25 mouse cellular contexts compared by ENCODE assay signal in the genomic region with DNA sequence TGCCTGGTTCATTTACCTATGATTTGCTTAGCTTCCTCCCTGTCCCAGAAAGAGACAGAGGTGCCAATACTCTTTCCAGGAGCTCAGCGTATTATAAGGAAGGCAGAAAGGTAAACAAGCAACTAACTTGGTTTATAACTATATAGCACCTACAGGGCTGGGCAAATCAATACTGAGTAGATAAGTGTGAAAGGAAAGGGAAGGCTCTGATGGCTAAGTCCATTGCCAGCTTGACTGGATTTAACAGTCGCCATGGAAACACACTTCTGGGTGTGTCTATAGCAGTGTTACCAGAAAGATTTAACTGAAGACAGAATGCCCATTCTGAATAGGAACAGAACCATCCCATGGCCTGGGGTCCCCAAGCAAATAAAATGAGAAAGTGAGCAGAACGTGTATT.
DNase-seq lines count a peak whose midpoint lies in the region; ATAC-seq and TF ChIP-seq lines count a peak whose summit lies in the region.
"Had no signal": no experiment of that assay in that cellular context is flagged by ENCODE, and none has a peak within 500 bp of the region (broad histone marks: within the 10 kb centered on the region; RNA-seq: fewer than 3 reads in every experiment).

No protein-coding gene starts in this region.

- H3K9me3 ChIP-seq in forebrain, postnatal 0 days (ENCODE audit: low read length): no peaks in the 10 kb centered on the region
- H3K9me3 ChIP-seq in forebrain, embryonic 11.5 days (ENCODE audit: control insufficient read depth, low read length): no peaks in the 10 kb centered on the region
- no peaks in the 10 kb centered on the region for H3K9me3 ChIP-seq in stomach, embryonic 16.5 days (replicated peaks; ENCODE audit: control insufficient read depth, low read length)
- H3K9me3 ChIP-seq in stomach, postnatal 0 days (ENCODE audit: control insufficient read depth, low read length): no peaks in the 10 kb centered on the region
- H3K9me3 ChIP-seq in intestine, embryonic 16.5 days (ENCODE audit: control insufficient read depth, low read length): no peaks in the 10 kb centered on the region
- H3K9me3 ChIP-seq: embryonic facial prominence, embryonic 10.5 days; embryonic facial prominence, embryonic 12.5 days; forebrain, embryonic 12.5 days had no signal

- WGBS in forebrain, postnatal 0 days: 75% methylated on average over 3 of the region's 3 CpGs
- 69% methylated on average over 3 of the region's 3 CpGs for WGBS in forebrain, embryonic 11.5 days
- WGBS in stomach, embryonic 16.5 days: 65% methylated on average over 3 of the region's 3 CpGs
- WGBS in stomach, postnatal 0 days: 55% methylated on average over 3 of the region's 3 CpGs
- 58% methylated on average over 3 of the region's 3 CpGs for WGBS in intestine, embryonic 16.5 days

- DNase-seq in forebrain, postnatal 0 days: peak; percentile 18
- no peak for DNase-seq in forebrain, embryonic 11.5 days (ENCODE audit: low spot score)
- DNase-seq in stomach, postnatal 0 days (ENCODE audit: low spot score): no peak
- no peak for DNase-seq in heart, adult 18-20 months
- DNase-seq: adrenal gland, adult 8-10 months; adrenal gland, postnatal 14 days; adrenal gland, postnatal 36 days; B cell, adult 2 months; cerebellum, adult 11-12 months; cerebellum, adult 2 months; cerebellum, adult 9-10 months; cerebellum, postnatal 10 days; cerebellum, postnatal 25 days had no signal

- no peak overlapping the region for H3K9ac ChIP-seq in forebrain, postnatal 0 days
- H3K9ac ChIP-seq in forebrain, embryonic 11.5 days (ENCODE audit: low read length): no peak overlapping the region
- H3K9ac ChIP-seq in stomach, embryonic 16.5 days (ENCODE audit: low read length): no peak overlapping the region
- H3K9ac ChIP-seq in stomach, postnatal 0 days (ENCODE audit: low read length): no peak overlapping the region
- H3K9ac ChIP-seq in intestine, embryonic 16.5 days (ENCODE audit: low read depth, low read length): no peak overlapping the region
- H3K9ac ChIP-seq: embryonic facial prominence, embryonic 12.5 days; forebrain, embryonic 12.5 days had no signal

- no peak overlapping the region for H3K4me3 ChIP-seq in forebrain, postnatal 0 days (ENCODE audit: low read depth, low read length)
- H3K4me3 ChIP-seq in forebrain, embryonic 11.5 days (ENCODE audit: low read depth, low read length): no peak overlapping the region
- H3K4me3 ChIP-seq in stomach, embryonic 16.5 days (replicated peaks; ENCODE audit: low read length): no peak overlapping the region
- H3K4me3 ChIP-seq in stomach, postnatal 0 days (ENCODE audit: low read depth, low read length): no peak overlapping the region
- no peak overlapping the region for H3K4me3 ChIP-seq in intestine, embryonic 16.5 days (ENCODE audit: low read length)
- H3K4me3 ChIP-seq: embryonic facial prominence, embryonic 10.5 days; embryonic facial prominence, embryonic 12.5 days; forebrain, embryonic 12.5 days had no signal

- H3K27me3 ChIP-seq in forebrain, postnatal 0 days (ENCODE audit: insufficient read depth, low read length): no peaks in the 10 kb centered on the region
- H3K27me3 ChIP-seq in forebrain, embryonic 11.5 days (ENCODE audit: control insufficient read depth, insufficient read depth, low read length): no peaks in the 10 kb centered on the region
- H3K27me3 ChIP-seq in stomach, embryonic 16.5 days (ENCODE audit: control insufficient read depth, insufficient read depth, low read length): no peaks in the 10 kb centered on the region
- no peaks in the 10 kb centered on the region for H3K27me3 ChIP-seq in stomach, postnatal 0 days (ENCODE audit: control insufficient read depth, insufficient read depth, low read length)
- no peaks in the 10 kb centered on the region for H3K27me3 ChIP-seq in intestine, embryonic 16.5 days (replicated peaks; ENCODE audit: control insufficient read depth, insufficient read depth, low read length)
- H3K27me3 ChIP-seq: CH12.LX; embryonic facial prominence, embryonic 12.5 days; forebrain, embryonic 12.5 days had no signal

- H3K4me1 ChIP-seq in forebrain, postnatal 0 days (ENCODE audit: insufficient read depth): no peaks in the 10 kb centered on the region
- H3K4me1 ChIP-seq in forebrain, embryonic 11.5 days (replicated peaks; ENCODE audit: control insufficient read depth, insufficient read depth, low read length): no peaks in the 10 kb centered on the region
- no peaks in the 10 kb centered on the region for H3K4me1 ChIP-seq in stomach, embryonic 16.5 days (ENCODE audit: control insufficient read depth, insufficient read depth, low read length)
- no peaks in the 10 kb centered on the region for H3K4me1 ChIP-seq in stomach, postnatal 0 days (replicated peaks; ENCODE audit: control insufficient read depth, insufficient read depth)
- H3K4me1 ChIP-seq in intestine, embryonic 16.5 days (ENCODE audit: control insufficient read depth, insufficient read depth, low read length): no peaks in the 10 kb centered on the region
- H3K4me1 ChIP-seq: embryonic facial prominence, embryonic 10.5 days; embryonic facial prominence, embryonic 12.5 days; forebrain, embryonic 12.5 days had no signal

- ATAC-seq in forebrain, postnatal 0 days: peak; percentile 55
- no peak for ATAC-seq in forebrain, embryonic 11.5 days (replicated peaks; ENCODE audit: low FRiP score)
- ATAC-seq in stomach, embryonic 16.5 days (ENCODE audit: insufficient read depth, low FRiP score): peak; percentile 33; the same call in 1 of the 2 replicates
- no peak for ATAC-seq in stomach, postnatal 0 days (ENCODE audit: low FRiP score, low TSS enrichment)
- peak; percentile 95 for ATAC-seq in intestine, embryonic 16.5 days
- ATAC-seq in megakaryocyte progenitor cell, adult 5-6 weeks (replicated peaks; ENCODE audit: poor library complexity): no peak
- ATAC-seq: activated CD4-positive, CD25-positive, alpha-beta regulatory T cell, adult 4 months; CD4-positive, CD25-positive, alpha-beta regulatory T cell, adult 4 months; forebrain, embryonic 14.5 days; Patski had no signal

- no peak for TF ChIP-seq CTCF in forebrain, postnatal 0 days (IDR thresholded peaks at IDR 0.05; ENCODE audit: low read depth)
- no peak for TF ChIP-seq CTCF in stomach, postnatal 0 days (IDR thresholded peaks at IDR 0.05; ENCODE audit: low read depth)

- no peak for TF ChIP-seq EP300 in stomach, postnatal 0 days (optimal IDR thresholded peaks at IDR 0.05)

- no peaks in the 10 kb centered on the region for H3K36me3 ChIP-seq in forebrain, postnatal 0 days (ENCODE audit: insufficient read depth)
- no peaks in the 10 kb centered on the region for H3K36me3 ChIP-seq in forebrain, embryonic 11.5 days (ENCODE audit: control insufficient read depth, insufficient read depth, low read length)
- no peaks in the 10 kb centered on the region for H3K36me3 ChIP-seq in stomach, embryonic 16.5 days (ENCODE audit: control insufficient read depth, insufficient read depth, low read length)
- no peaks in the 10 kb centered on the region for H3K36me3 ChIP-seq in stomach, postnatal 0 days (ENCODE audit: control insufficient read depth, insufficient read depth, low read length)
- H3K36me3 ChIP-seq in intestine, embryonic 16.5 days (ENCODE audit: control insufficient read depth, insufficient read depth, low read length): no peaks in the 10 kb centered on the region
- H3K36me3 ChIP-seq: embryonic facial prominence, embryonic 10.5 days; embryonic facial prominence, embryonic 12.5 days; forebrain, embryonic 12.5 days; G1E had no signal

- H3K27ac ChIP-seq in forebrain, postnatal 0 days (ENCODE audit: low read depth, low read length): no peak overlapping the region
- no peak overlapping the region for H3K27ac ChIP-seq in forebrain, embryonic 11.5 days (ENCODE audit: low read depth, low read length)
- no peak overlapping the region for H3K27ac ChIP-seq in stomach, embryonic 16.5 days (ENCODE audit: low read length)
- no peak overlapping the region for H3K27ac ChIP-seq in stomach, postnatal 0 days (replicated peaks)
- no peak overlapping the region for H3K27ac ChIP-seq in intestine, embryonic 16.5 days (ENCODE audit: low read length)
- H3K27ac ChIP-seq: embryonic facial prominence, embryonic 10.5 days; embryonic facial prominence, embryonic 12.5 days; forebrain, embryonic 12.5 days had no signal

- H3K4me2 ChIP-seq in forebrain, postnatal 0 days (ENCODE audit: low read depth): no peak overlapping the region
- H3K4me2 ChIP-seq in forebrain, embryonic 11.5 days (ENCODE audit: low read depth, low read length, severe bottlenecking): no peak overlapping the region
- no peak overlapping the region for H3K4me2 ChIP-seq in stomach, embryonic 16.5 days (ENCODE audit: low read depth, low read length)
- no peak overlapping the region for H3K4me2 ChIP-seq in stomach, postnatal 0 days (replicated peaks; ENCODE audit: low read depth)
- H3K4me2 ChIP-seq in intestine, embryonic 16.5 days (ENCODE audit: low read depth, low read length): no peak overlapping the region
- H3K4me2 ChIP-seq: embryonic facial prominence, embryonic 12.5 days; forebrain, embryonic 12.5 days had no signal

Comparison
In these comparisons a context has a peak if more than half of its experiments do, and no peak if none do; other contexts are left out.
1. ATAC-seq: peak in forebrain, postnatal 0 days (single experiment), stomach, embryonic 16.5 days (single experiment) and intestine, embryonic 16.5 days (single experiment); none in forebrain, embryonic 11.5 days (single experiment), stomach, postnatal 0 days (single experiment) and megakaryocyte progenitor cell, adult 5-6 weeks (single experiment).